Mouse (Mus musculus) embryonic facial prominence, embryonic 13.5 days (tissue): ENCODE measurements around the gene Zfp974. TPM values are rescaled to one million over a fixed set of nuclear protein-coding genes. Genes with fewer than 3 reads are reported as not detected.
"Not testable (repeated sequence)": the region's sequence is repeated elsewhere in the genome, so short reads cannot be mapped to it uniquely, and the experiment has no call there.

Experiments used
- ATAC-seq: fragments of 200-750 bp; cut with Nextera tagmentation; 2 replicates; pipeline ENCODE4 v1.8.0; 2017; ENCODE audit warnings: low read depth; ENCODE audit not compliant: insufficient number of reproducible peaks, insufficient read depth, low FRiP score, low TSS enrichment
- H3K27ac ChIP-seq: fragments of 300-500 bp; sonication (generic); 2 replicates; pipeline ENCODE4 v1.5.1; 2015; ENCODE audit warnings: moderate library complexity, mild to moderate bottlenecking, inconsistent platforms
- H3K27me3 ChIP-seq: fragments of 300-500 bp; sonication (generic); 2 replicates; pipeline ENCODE4 v1.6.1; 2015; ENCODE audit warnings: mild to moderate bottlenecking, inconsistent platforms
- H3K36me3 ChIP-seq: fragments of 300-500 bp; sonication (generic); 2 replicates; pipeline ENCODE4 v1.6.1; 2015; ENCODE audit warnings: mild to moderate bottlenecking, inconsistent platforms
- H3K4me1 ChIP-seq: fragments of 300-500 bp; sonication (generic); 2 replicates; pipeline ENCODE4 v1.6.1; 2015; ENCODE audit warnings: inconsistent platforms
- H3K4me2 ChIP-seq: fragments of 300-500 bp; sonication (generic); 2 replicates; pipeline ENCODE4 v1.6.1; 2015; ENCODE audit warnings: moderate library complexity, mild to moderate bottlenecking, inconsistent platforms
- H3K4me3 ChIP-seq: fragments of 300-500 bp; sonication (generic); 2 replicates; pipeline ENCODE4 v1.5.1; 2015; ENCODE audit warnings: mild to moderate bottlenecking, inconsistent platforms
- H3K9ac ChIP-seq: fragments of 300-500 bp; sonication (generic); 2 replicates; pipeline ENCODE4 v1.6.1; 2015; ENCODE audit warnings: mild to moderate bottlenecking, inconsistent platforms
- H3K9me3 ChIP-seq: fragments of 300-500 bp; sonication (generic); 2 replicates; pipeline ENCODE4 v1.6.1; 2016; ENCODE audit warnings: inconsistent platforms
- WGBS: fragments of 180-500 bp; shearing (Covaris S2); methylation state at CpG from one replicate; pipeline ENCODE4 v1.1.7; 2015; ENCODE audit warnings: mixed read lengths; 5-methylcytosine and 5-hydroxymethylcytosine counted together
- polyA plus RNA-seq: library from polyadenylated mRNA; unstranded; fragments of >200 nt; fragmentation: Nextera tagmentation; extraction: Ambion mirVana; gene quantifications from 2 replicates; pipeline ENCODE4 v1.2.1, GENCODE M21; 2015

The Zfp974 gene
- 10.8 and 13.7 TPM in 2 replicates for polyA plus RNA-seq

- H3K4me3 ChIP-seq: peak within 1 kb of the TSS; percentile 73
- WGBS: 4% methylated on average over 40 of the region's 40 CpGs
- peaks cover 15% of the 10 kb centered on the region for H3K36me3 ChIP-seq
- H3K27ac ChIP-seq: no peak within 1 kb of the TSS
- H3K4me1 ChIP-seq: peaks cover 12% of the 10 kb centered on the region
- peak within 1 kb of the TSS; percentile 79 for H3K9ac ChIP-seq
- H3K4me2 ChIP-seq: peak within 1 kb of the TSS; percentile 77
- no peaks in the 10 kb centered on the region for H3K9me3 ChIP-seq
- peak; percentile 62; the same call in 1 of the 2 replicates for ATAC-seq
- no peaks in the 10 kb centered on the region for H3K27me3 ChIP-seq
Observed at GRCm38 (mm10) chr7:27928818-27929695, at the start of gene Zfp974. Zfp974 (minus strand) TSS chr7:27929460.

- not testable (repeated sequence) for H3K4me3 ChIP-seq, ATAC-seq, H3K27ac ChIP-seq, H3K4me2 ChIP-seq, H3K9me3 ChIP-seq, H3K36me3 ChIP-seq, H3K9ac ChIP-seq, H3K4me1 ChIP-seq, H3K27me3 ChIP-seq
- 93% methylated on average over 13 of the region's 13 CpGs for WGBS
Observed at GRCm38 (mm10) chr7:27949451-27949850, 20.2 kb upstream of the Zfp974 start.

- H3K27ac ChIP-seq, H3K27me3 ChIP-seq, H3K9ac ChIP-seq, ATAC-seq, H3K4me1 ChIP-seq, H3K36me3 ChIP-seq, H3K9me3 ChIP-seq, H3K4me3 ChIP-seq, H3K4me2 ChIP-seq: not testable (repeated sequence)
- 36% methylated on average over 5 of the region's 7 CpGs for WGBS
Observed at GRCm38 (mm10) chr7:27941869-27942268, 12.6 kb upstream of the Zfp974 start.

GRCm38 (mm10) chr7:27933800-27934158, 4.5 kb upstream of the Zfp974 start:
- H3K36me3 ChIP-seq, ATAC-seq, H3K4me1 ChIP-seq, H3K27ac ChIP-seq, H3K9me3 ChIP-seq, H3K27me3 ChIP-seq: not testable (repeated sequence)
- H3K9ac ChIP-seq: peak overlapping the region; percentile 65
- 21% methylated on average over 1 of the region's 9 CpGs for whole genome bisulfite sequencing
- H3K4me2 ChIP-seq: peak overlapping the region; percentile 56
- peak overlapping the region; percentile 24 for H3K4me3 ChIP-seq

- H3K9ac ChIP-seq: peak overlapping the region; percentile 65
- no peaks in the 10 kb centered on the region for H3K27me3 ChIP-seq
- H3K4me2 ChIP-seq: peak overlapping the region; percentile 56
- 20% methylated on average over 7 of the region's 7 CpGs for WGBS
- ATAC-seq: no peak
- H3K27ac ChIP-seq: no peak overlapping the region
- H3K9me3 ChIP-seq: no peaks in the 10 kb centered on the region
- no peaks in the 10 kb centered on the region for H3K36me3 ChIP-seq
- H3K4me3 ChIP-seq: peak overlapping the region; percentile 24
- H3K4me1 ChIP-seq: peaks cover 12% of the 10 kb centered on the region
Observed at GRCm38 (mm10) chr7:27933050-27933799, 4.0 kb upstream of the Zfp974 start.

GRCm38 (mm10) chr7:27927041-27927440, 2.2 kb downstream of the Zfp974 start:
- not testable (repeated sequence) for H3K4me2 ChIP-seq, H3K27ac ChIP-seq, H3K9me3 ChIP-seq, H3K4me1 ChIP-seq, ATAC-seq, H3K4me3 ChIP-seq, H3K9ac ChIP-seq, H3K27me3 ChIP-seq
- WGBS: 43% methylated on average over 4 of the region's 4 CpGs
- H3K36me3 ChIP-seq: peaks cover 23% of the 10 kb centered on the region

- not testable (repeated sequence) for ATAC-seq, H3K9me3 ChIP-seq, H3K27ac ChIP-seq, H3K4me1 ChIP-seq, H3K4me3 ChIP-seq, H3K9ac ChIP-seq, H3K4me2 ChIP-seq, H3K27me3 ChIP-seq
- WGBS: 91% methylated on average over 4 of the region's 4 CpGs
- peaks cover 51% of the 10 kb centered on the region for H3K36me3 ChIP-seq
Observed at GRCm38 (mm10) chr7:27910952-27911351, 18.3 kb downstream of the Zfp974 start.

GRCm38 (mm10) chr7:27905061-27905848, 24.0 kb downstream of the Zfp974 start:
- H3K27ac ChIP-seq: no peak overlapping the region
- H3K36me3 ChIP-seq: peaks cover 19% of the 10 kb centered on the region
- no peaks in the 10 kb centered on the region for H3K27me3 ChIP-seq
- ATAC-seq: no peak
- peaks cover 5% of the 10 kb centered on the region; the same call in 1 of the 2 replicates for H3K9me3 ChIP-seq
- H3K4me1 ChIP-seq: no peaks in the 10 kb centered on the region
- no peak overlapping the region for H3K9ac ChIP-seq
- WGBS: 74% methylated on average over 11 of the region's 11 CpGs
- H3K4me2 ChIP-seq: no peak overlapping the region
- H3K4me3 ChIP-seq: no peak overlapping the region

GRCm38 (mm10) chr7:27900601-27901000, 28.7 kb downstream of the Zfp974 start:
- no peaks in the 10 kb centered on the region for H3K27me3 ChIP-seq
- 90% methylated on average over 4 of the region's 4 CpGs for WGBS
- no peak overlapping the region for H3K27ac ChIP-seq
- 0 out of 2 replicates have a peak, but pooled peaks cover 3% of the 10 kb centered on the region for H3K36me3 ChIP-seq
- no peak overlapping the region for H3K4me2 ChIP-seq
- no peak for ATAC-seq
- peaks cover 5% of the 10 kb centered on the region; the same call in 1 of the 2 replicates for H3K9me3 ChIP-seq
- no peak overlapping the region for H3K4me3 ChIP-seq
- H3K9ac ChIP-seq: no peak overlapping the region
- H3K4me1 ChIP-seq: no peaks in the 10 kb centered on the region

GRCm38 (mm10) chr7:27881721-27882120, 47.5 kb downstream of the Zfp974 start:
- no peak overlapping the region for H3K9ac ChIP-seq
- 94% methylated on average over 4 of the region's 4 CpGs for WGBS
- H3K36me3 ChIP-seq: peaks cover 66% of the 10 kb centered on the region
- no peak overlapping the region for H3K27ac ChIP-seq
- no peak for ATAC-seq
- no peaks in the 10 kb centered on the region for H3K27me3 ChIP-seq
- no peak overlapping the region for H3K4me2 ChIP-seq
- H3K4me1 ChIP-seq: no peaks in the 10 kb centered on the region
- peaks cover 11% of the 10 kb centered on the region; the same call in 1 of the 2 replicates for H3K9me3 ChIP-seq
- H3K4me3 ChIP-seq: no peak overlapping the region

- peaks cover 31% of the 10 kb centered on the region for H3K36me3 ChIP-seq
- not testable (repeated sequence) for H3K4me1 ChIP-seq, H3K27me3 ChIP-seq, H3K9me3 ChIP-seq, H3K9ac ChIP-seq, H3K4me3 ChIP-seq, ATAC-seq, H3K4me2 ChIP-seq, H3K27ac ChIP-seq
- WGBS: 88% methylated on average over 5 of the region's 5 CpGs
Observed at GRCm38 (mm10) chr7:27862578-27862977, 66.7 kb downstream of the Zfp974 start.
